Mouse (Mus musculus) small intestine, adult 2 months (tissue): ENCODE results near the gene Ccdc34.

ENCODE experiments used
- CTCF ChIP-seq: fragments of 200-500 bp; IDR thresholded peaks from 2 replicates; pipeline ENCODE4 v1.5.1; 2012; ENCODE audit warnings: low read depth, mild to moderate bottlenecking, control low read depth, inconsistent platforms, low read length, moderate library complexity, mixed read lengths; ENCODE audit not compliant: insufficient replicate concordance, insufficient read length; ENCODE audit errors: extremely low read depth
- POLR2A ChIP-seq: fragments of 200-500 bp; IDR thresholded peaks from 2 replicates; pipeline ENCODE4 v1.6.1; 2012; ENCODE audit warnings: low read depth, mild to moderate bottlenecking, control low read depth, inconsistent platforms, low read length, moderate library complexity

DNA sequence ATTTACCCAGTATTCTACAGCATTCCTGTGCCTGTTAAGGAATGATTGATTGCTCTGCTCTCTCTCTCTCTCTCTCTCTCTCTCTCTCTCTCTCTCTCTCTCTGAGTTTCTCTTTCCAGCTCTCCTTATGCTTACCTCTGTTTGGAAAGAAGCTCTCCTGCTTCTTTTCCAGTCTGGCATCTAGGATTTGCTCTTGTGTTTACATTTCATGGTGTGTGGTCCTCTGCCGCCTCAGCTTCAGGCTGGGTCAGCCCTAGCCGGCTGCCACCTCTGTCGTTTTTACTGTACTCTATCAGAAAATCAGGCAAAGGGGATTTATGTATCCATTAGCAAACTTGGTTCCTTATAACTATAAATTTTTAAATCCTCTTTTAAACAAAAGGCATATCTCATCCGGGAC is 18.6 kb downstream of the Ccdc34 start:
- TF ChIP-seq POLR2A (no peak), CTCF (no peak)
